ENCODE assay signal across 8 mouse cellular contexts in genomic region chr11:60941370-60941769, GRCm38 (mm10). TPM values are rescaled to one million over a fixed set of nuclear protein-coding genes. Genes with fewer than 3 reads are reported as not detected.
DNase-seq lines count a peak whose midpoint lies in the region; ATAC-seq and TF ChIP-seq lines count a peak whose summit lies in the region.

No protein-coding gene starts in this region.

- H3K27ac ChIP-seq in hindbrain, embryonic 11.5 days (ENCODE audit: low read depth, low read length) = no peak overlapping the region
- H3K27ac ChIP-seq in hindbrain, embryonic 14.5 days = no peak overlapping the region
- no peak overlapping the region for H3K27ac ChIP-seq in limb, embryonic 12.5 days

- no peaks in the 10 kb centered on the region for H3K27me3 ChIP-seq in hindbrain, embryonic 11.5 days (ENCODE audit: control insufficient read depth, insufficient read depth, low read length)
- H3K27me3 ChIP-seq in hindbrain, embryonic 14.5 days (ENCODE audit: control insufficient read depth, insufficient read depth, low read length) = no peaks in the 10 kb centered on the region
- no peaks in the 10 kb centered on the region for H3K27me3 ChIP-seq in limb, embryonic 12.5 days
- no peaks in the 10 kb centered on the region for H3K27me3 ChIP-seq in myocyte (ENCODE audit: control insufficient read depth, insufficient read depth, insufficient read length)

- H3K79me2 ChIP-seq in myocyte (ENCODE audit: control insufficient read depth, insufficient read depth) = peaks cover 53% of the 10 kb centered on the region

- H3ac ChIP-seq in myocyte (ENCODE audit: control insufficient read depth, insufficient read length) = no peak overlapping the region

- H3K4me3 ChIP-seq in hindbrain, embryonic 11.5 days (ENCODE audit: low read depth, low read length) = no peak overlapping the region
- no peak overlapping the region for H3K4me3 ChIP-seq in hindbrain, embryonic 14.5 days (replicated peaks; ENCODE audit: low read length)
- no peak overlapping the region for H3K4me3 ChIP-seq in limb, embryonic 12.5 days (replicated peaks)
- H3K4me3 ChIP-seq in myocyte = no peak overlapping the region

- no peak overlapping the region for H3K9ac ChIP-seq in hindbrain, embryonic 11.5 days (ENCODE audit: low read depth, low read length)
- no peak overlapping the region for H3K9ac ChIP-seq in hindbrain, embryonic 14.5 days
- H3K9ac ChIP-seq in limb, embryonic 12.5 days (replicated peaks) = no peak overlapping the region

- peak; percentile 45 for DNase-seq in hindbrain, embryonic 11.5 days (ENCODE audit: low spot score)
- no peak for DNase-seq in hindbrain, embryonic 14.5 days (ENCODE audit: low spot score)
- peak; percentile 29 for DNase-seq in embryo, embryonic 9.5 days (ENCODE audit: extremely low spot score)
- DNase-seq in natural killer cell, adult 2 months (ENCODE audit: low spot score in 2 of 2) = no peak
- no peak for DNase-seq in thymus, postnatal 14 days
- DNase-seq in T-cell, adult 2 months (ENCODE audit: low spot score) = no peak

- WGBS in hindbrain, embryonic 11.5 days = 65% methylated on average over 9 of the region's 9 CpGs
- WGBS in hindbrain, embryonic 14.5 days = 54% methylated on average over 9 of the region's 9 CpGs
- 66% methylated on average over 9 of the region's 9 CpGs for WGBS in limb, embryonic 12.5 days

- no peaks in the 10 kb centered on the region for H3K9me3 ChIP-seq in hindbrain, embryonic 11.5 days (ENCODE audit: control insufficient read depth, low read length)
- no peaks in the 10 kb centered on the region for H3K9me3 ChIP-seq in hindbrain, embryonic 14.5 days (ENCODE audit: control insufficient read depth, low read length)
- no peaks in the 10 kb centered on the region for H3K9me3 ChIP-seq in limb, embryonic 12.5 days

- H3K4me1 ChIP-seq in hindbrain, embryonic 11.5 days (replicated peaks; ENCODE audit: control insufficient read depth, insufficient read depth, low read length) = no peaks in the 10 kb centered on the region
- no peaks in the 10 kb centered on the region for H3K4me1 ChIP-seq in hindbrain, embryonic 14.5 days (replicated peaks; ENCODE audit: control insufficient read depth, insufficient read depth, low read length)
- H3K4me1 ChIP-seq in limb, embryonic 12.5 days (replicated peaks) = 0 out of 2 replicates have a peak, but pooled peaks cover 9% of the 10 kb centered on the region

- 0 out of 2 replicates have a peak, but pooled peaks have one; percentile 38 for ATAC-seq in hindbrain, embryonic 11.5 days (ENCODE audit: low FRiP score)
- ATAC-seq in hindbrain, embryonic 14.5 days (ENCODE audit: low FRiP score) = no peak
- ATAC-seq in limb, embryonic 12.5 days (ENCODE audit: insufficient number of reproducible peaks, insufficient read depth, low FRiP score, low TSS enrichment, low read depth) = peak; percentile 67; the same call in 1 of the 2 replicates

- no peak for TF ChIP-seq POLR2A in myocyte (IDR thresholded peaks at IDR 0.05; ENCODE audit: insufficient read length, low read depth)

- no peaks in the 10 kb centered on the region for H3K36me3 ChIP-seq in hindbrain, embryonic 11.5 days (ENCODE audit: control insufficient read depth, insufficient read depth, low read length)
- peaks cover 44% of the 10 kb centered on the region for H3K36me3 ChIP-seq in hindbrain, embryonic 14.5 days (replicated peaks; ENCODE audit: control insufficient read depth, insufficient read depth)
- H3K36me3 ChIP-seq in limb, embryonic 12.5 days = peaks cover 50% of the 10 kb centered on the region
- peaks cover 7% of the 10 kb centered on the region for H3K36me3 ChIP-seq in myocyte (ENCODE audit: control insufficient read depth, insufficient read depth)

- no peak overlapping the region for H3K4me2 ChIP-seq in hindbrain, embryonic 11.5 days (replicated peaks; ENCODE audit: low read depth, low read length)
- H3K4me2 ChIP-seq in hindbrain, embryonic 14.5 days (replicated peaks) = no peak overlapping the region
- H3K4me2 ChIP-seq in limb, embryonic 12.5 days = no peak overlapping the region
- peak overlapping the region; percentile 18 for H3K4me2 ChIP-seq in myocyte (ENCODE audit: low read depth)

TF ChIP-seq in myocyte, 11 proteins besides CTCF, POLR2A, EP300 and RAD21:
- TF ChIP-seq TCF12 (IDR thresholded peaks at IDR 0.05; ENCODE audit: insufficient read depth, poor library complexity, severe bottlenecking) (no peak), MYOD1 (IDR thresholded peaks at IDR 0.05; ENCODE audit: control insufficient read depth in 1 of 3, insufficient read length in 2 of 3, low read depth in 2 of 3) (peak in 2 of 3 experiments; percentile 41 to 42), TCF3 (IDR thresholded peaks at IDR 0.05; ENCODE audit: insufficient read length, low read depth) (no peak), POLR2AphosphoS2 (IDR thresholded peaks at IDR 0.05; ENCODE audit: insufficient read length, low read depth) (no peak), MYOG (IDR thresholded peaks at IDR 0.05; ENCODE audit: control insufficient read depth in 1 of 3, insufficient read depth in 1 of 3, insufficient read length in 2 of 3, low read depth in 2 of 3) (peak in 1 of 3 experiments; percentile 62)

RNA-seq across cellular contexts. Expression of gene Map2k3, which starts 9.5 kb away (rescaled TPM):
- 37.6 and 39.8 TPM in 2 replicates for polyA plus RNA-seq in hindbrain, embryonic 11.5 days (2014; fragmentation: Nextera tagmentation; extraction: Ambion mirVana)
- polyA plus RNA-seq in hindbrain, embryonic 14.5 days (2014; fragmentation: Nextera tagmentation; extraction: Ambion mirVana) = 23.5 and 24.3 TPM in 2 replicates
- polyA plus RNA-seq in limb, embryonic 12.5 days (2016; fragmentation: Nextera tagmentation; extraction: Ambion mirVana) = 83.1 and 84.7 TPM in 2 replicates
- polyA plus RNA-seq in myocyte (2012; fragmentation: generic; extraction: Trizol) = 68.5 TPM

RNA-seq across cellular contexts. Expression of gene Natd1, which starts 26.8 kb away (rescaled TPM):
- 18.8 and 19.8 TPM in 2 replicates for polyA plus RNA-seq in hindbrain, embryonic 11.5 days (2014; fragmentation: Nextera tagmentation; extraction: Ambion mirVana)
- 26.2 and 32.5 TPM in 2 replicates for polyA plus RNA-seq in hindbrain, embryonic 14.5 days (2014; fragmentation: Nextera tagmentation; extraction: Ambion mirVana)
- 14.2 and 15.9 TPM in 2 replicates for polyA plus RNA-seq in limb, embryonic 12.5 days (2016; fragmentation: Nextera tagmentation; extraction: Ambion mirVana)
- polyA plus RNA-seq in myocyte (2012; fragmentation: generic; extraction: Trizol) = 20.0 TPM

Comparison
In these comparisons a context has a peak if more than half of its experiments do, and no peak if none do; other contexts are left out.
1. DNase-seq: peak in hindbrain, embryonic 11.5 days (single experiment) and embryo, embryonic 9.5 days (single experiment); none in hindbrain, embryonic 14.5 days (single experiment), natural killer cell, adult 2 months (0 of 2), thymus, postnatal 14 days (single experiment) and T-cell, adult 2 months (single experiment).